Mouse (Mus musculus): ENCODE measurements at regions not wholly inside any gene's neighbourhood (a gene's known extent, or its start where the extent isn't known, plus 50 kb on each side); places are given as distances from the start of the nearest gene placed in this dataset.

GRCm38 (mm10) chr7:90030486-90031250, 49.9 kb upstream of the Eed start:
- no peak for DNase-seq

GRCm38 (mm10) chr7:90033086-90033485, 52.3 kb upstream of the Eed start:
- no peak for DNase-seq

GRCm38 (mm10) chr7:90033640-90034312, 53.0 kb upstream of the Eed start:
- DNase-seq = peak; percentile 51 to 56

- DNase-seq = no peak
These were observed 53.7 kb upstream of the Eed start for GRCm38 (mm10) chr7:90034498-90034897.

- peak in 1 of 2 experiments; percentile 16 for DNase-seq
These were observed 54.6 kb upstream of the Eed start for GRCm38 (mm10) chr7:90035396-90035795.

- DNase-seq = no peak
These were observed 57.0 kb upstream of the Eed start for GRCm38 (mm10) chr7:90037736-90038135.

- DNase-seq = no peak
These were observed 58.7 kb upstream of the Eed start for GRCm38 (mm10) chr7:90039504-90039903.

GRCm38 (mm10) chr7:90040581-90041340, 60.0 kb upstream of the Eed start:
- DNase-seq = no peak

- DNase-seq = no peak
These were observed 60.8 kb upstream of the Eed start for GRCm38 (mm10) chr7:90041565-90042024.

- no peak for DNase-seq
These were observed 61.6 kb upstream of the Eed start for GRCm38 (mm10) chr7:90042364-90042763.

GRCm38 (mm10) chr7:90043526-90043925, 62.7 kb upstream of the Eed start:
- no peak for DNase-seq

- DNase-seq = no peak
These were observed 63.4 kb upstream of the Eed start for GRCm38 (mm10) chr7:90044100-90044698.

- DNase-seq = no peak
These were observed 64.5 kb upstream of the Eed start for GRCm38 (mm10) chr7:90045208-90045800.

GRCm38 (mm10) chr7:90046228-90046627, 65.4 kb upstream of the Eed start:
- DNase-seq = no peak

- no peak for DNase-seq
These were observed 66.1 kb upstream of the Eed start for GRCm38 (mm10) chr7:90046862-90047261.

GRCm38 (mm10) chr7:90048401-90049307, 67.9 kb upstream of the Eed start:
- peak in 1 of 2 experiments; percentile 11 for DNase-seq

GRCm38 (mm10) chr7:90049831-90050237, 69.1 kb upstream of the Eed start:
- no peak for DNase-seq

GRCm38 (mm10) chr7:90054795-90055511, 74.2 kb upstream of the Eed start:
- DNase-seq = peak; percentile 44 to 47

- DNase-seq = no peak
These were observed 72.1 kb upstream of the Picalm start for GRCm38 (mm10) chr7:90057947-90058346.

GRCm38 (mm10) chr7:90058636-90059035, 71.4 kb upstream of the Picalm start:
- DNase-seq = no peak

GRCm38 (mm10) chr7:90059249-90059628, 70.8 kb upstream of the Picalm start:
- DNase-seq = peak; percentile 25 to 34

All from B cell, adult 2 months (primary cell).